Mouse (Mus musculus): Measurements from ENCODE around the gene Ppp1r16b. TPM values are rescaled to one million over a fixed set of nuclear protein-coding genes. Genes with fewer than 3 reads are reported as not detected.
"Not testable (repeated sequence)": the region's sequence is repeated elsewhere in the genome, so short reads cannot be mapped to it uniquely, and the experiment has no call there.

The Ppp1r16b gene
- polyA plus RNA-seq, 1 experiment, result 22.2 TPM

DNA sequence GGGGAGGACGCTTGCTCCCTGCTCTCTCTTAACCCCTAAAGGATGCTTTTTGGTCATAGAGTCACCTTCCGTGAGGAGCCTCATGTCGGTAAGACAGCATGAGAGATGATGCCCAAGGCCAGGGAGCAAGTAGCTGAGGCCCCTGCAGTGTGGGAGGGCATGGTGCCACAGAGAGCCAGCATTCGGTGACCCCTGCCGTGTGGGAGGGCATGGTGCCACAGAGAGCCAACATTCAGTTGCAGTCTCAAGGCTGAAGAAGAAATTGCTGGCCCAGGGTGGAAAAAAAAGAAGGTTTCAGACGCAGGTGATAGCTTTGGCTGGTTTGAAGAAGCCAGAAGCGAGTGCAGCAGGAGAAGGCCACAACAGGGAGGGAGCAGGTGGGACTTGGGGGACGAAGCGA, 67.3 kb downstream of the Ppp1r16b start:
- peaks cover 20% of the 10 kb centered on the region for H3K4me1 ChIP-seq (ENCODE audit: control insufficient read depth, insufficient read depth, low read length)
- DNase-seq, result no peak
- TF ChIP-seq POLR2A (IDR thresholded peaks at IDR 0.05; ENCODE audit: low read depth, low read length) (no peak), CTCF (conservative IDR thresholded peaks at IDR 0.05; ENCODE audit: insufficient read depth, insufficient read length, low read depth, low read length) (no peak)
- no peak overlapping the region for H3K27ac ChIP-seq (ENCODE audit: insufficient read depth, low read depth, low read length)
- no peaks in the 10 kb centered on the region for H3K36me3 ChIP-seq (ENCODE audit: control insufficient read depth, insufficient read depth, low read length)
- H3K4me3 ChIP-seq (ENCODE audit: insufficient read depth, low read depth, low read length), result no peak overlapping the region
- no peaks in the 10 kb centered on the region for H3K27me3 ChIP-seq (replicated peaks; ENCODE audit: control insufficient read depth, insufficient read depth, low read length)
- 67% methylated on average over 9 of the region's 9 CpGs for WGBS

DNA sequence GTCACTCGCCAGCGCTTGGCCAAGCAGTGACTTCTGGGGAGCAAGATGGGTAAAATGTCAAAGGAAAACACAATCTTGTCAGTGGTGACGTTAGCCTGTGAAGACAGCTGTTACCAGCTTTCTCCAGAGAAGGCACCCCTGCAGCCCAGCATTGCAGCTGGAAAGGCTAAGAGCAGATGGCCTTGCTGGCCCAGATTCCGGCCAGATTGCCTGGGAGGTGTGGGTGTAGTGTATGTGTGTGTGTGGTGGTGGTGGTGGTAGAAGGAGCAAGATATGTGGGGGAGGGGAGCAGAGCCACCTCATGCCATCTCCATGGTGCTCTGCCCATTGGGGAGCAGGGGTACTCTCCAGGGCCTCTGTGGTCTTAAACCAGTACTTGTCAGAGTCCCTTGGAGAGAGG, 67.9 kb downstream of the Ppp1r16b start:
- WGBS, result 76% methylated on average over 4 of the region's 4 CpGs
- no peaks in the 10 kb centered on the region for H3K36me3 ChIP-seq (ENCODE audit: control insufficient read depth, insufficient read depth, low read length)
- peak overlapping the region; percentile 18 for H3K27ac ChIP-seq (ENCODE audit: insufficient read depth, low read depth, low read length)
- no peaks in the 10 kb centered on the region for H3K27me3 ChIP-seq (replicated peaks; ENCODE audit: control insufficient read depth, insufficient read depth, low read length)
- H3K4me1 ChIP-seq (ENCODE audit: control insufficient read depth, insufficient read depth, low read length), result peaks cover 20% of the 10 kb centered on the region
- DNase-seq, result no peak
- TF ChIP-seq POLR2A (IDR thresholded peaks at IDR 0.05; ENCODE audit: low read depth, low read length) (no peak), CTCF (conservative IDR thresholded peaks at IDR 0.05; ENCODE audit: insufficient read depth, insufficient read length, low read depth, low read length) (no peak)
- H3K4me3 ChIP-seq (ENCODE audit: insufficient read depth, low read depth, low read length), result no peak overlapping the region

DNA sequence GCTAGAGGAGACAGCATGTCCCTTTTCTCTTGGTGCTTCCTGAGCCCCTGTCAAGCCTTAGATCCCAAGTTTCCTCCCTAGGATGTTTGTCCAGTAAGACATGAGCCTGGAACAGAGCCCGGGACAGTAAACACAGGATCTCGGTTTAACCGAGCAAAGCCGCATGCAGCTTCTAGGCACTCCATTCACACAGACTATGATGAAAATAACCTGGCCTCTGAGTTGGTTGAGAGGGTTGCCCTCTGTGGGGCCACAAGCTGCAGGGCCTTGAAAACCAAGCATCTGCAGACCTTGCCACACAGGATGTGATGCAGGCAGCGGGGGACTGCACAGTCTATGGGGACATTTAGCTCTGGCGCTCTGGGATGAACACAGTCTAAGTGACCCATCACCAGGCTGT, 68.7 kb downstream of the Ppp1r16b start:
- TF ChIP-seq POLR2A (IDR thresholded peaks at IDR 0.05; ENCODE audit: low read depth, low read length), result no peak
- TF ChIP-seq CTCF (conservative IDR thresholded peaks at IDR 0.05; ENCODE audit: insufficient read depth, insufficient read length, low read depth, low read length), result no peak
- Histone ChIP-seq H3K36me3 (ENCODE audit: control insufficient read depth, insufficient read depth, low read length) (no peaks in the 10 kb centered on the region), H3K27me3 (replicated peaks; ENCODE audit: control insufficient read depth, insufficient read depth, low read length) (no peaks in the 10 kb centered on the region), H3K4me1 (ENCODE audit: control insufficient read depth, insufficient read depth, low read length) (peaks cover 20% of the 10 kb centered on the region), H3K4me3 (ENCODE audit: insufficient read depth, low read depth, low read length) (no peak overlapping the region), H3K27ac (ENCODE audit: insufficient read depth, low read depth, low read length) (peak overlapping the region; percentile 71)
- WGBS, result 52% methylated on average over 6 of the region's 6 CpGs
- DNase-seq, result peak; percentile 69

DNA sequence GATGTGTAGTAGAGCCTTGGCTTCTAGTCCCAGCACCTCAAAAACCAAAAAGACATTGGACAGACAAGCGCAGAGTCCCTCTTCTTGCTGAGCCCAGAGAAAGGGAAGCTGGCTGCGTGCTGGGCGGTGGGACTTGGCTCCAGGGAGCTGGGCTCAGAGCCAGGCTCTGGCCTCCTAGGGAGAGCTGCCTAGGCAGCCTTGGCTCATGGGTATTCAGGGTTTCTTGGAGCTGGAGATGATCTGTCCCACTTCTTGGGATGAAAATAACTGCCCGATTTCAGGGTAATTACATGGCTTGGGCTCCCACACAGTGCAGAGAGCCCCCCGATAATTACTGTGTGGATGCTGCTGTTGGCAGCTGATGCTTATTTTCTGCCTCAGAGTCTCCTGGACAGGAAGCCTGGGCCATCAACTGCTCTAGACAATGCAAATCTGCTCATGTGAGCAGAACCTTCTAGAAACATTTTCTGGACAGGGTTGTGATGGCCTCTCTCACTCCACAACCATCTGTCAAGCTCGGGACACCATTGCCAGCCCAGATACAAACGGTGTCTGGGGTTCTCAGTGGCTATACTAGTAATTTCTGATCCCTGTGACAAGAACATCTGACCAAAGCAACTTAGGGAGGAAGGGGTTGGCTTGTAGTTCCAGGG, 69.4 kb downstream of the Ppp1r16b start:
- 41% methylated on average over 7 of the region's 7 CpGs for WGBS
- Histone ChIP-seq H3K27me3 (replicated peaks; ENCODE audit: control insufficient read depth, insufficient read depth, low read length) (no peaks in the 10 kb centered on the region), H3K36me3 (ENCODE audit: control insufficient read depth, insufficient read depth, low read length) (no peaks in the 10 kb centered on the region), H3K4me1 (ENCODE audit: control insufficient read depth, insufficient read depth, low read length) (peaks cover 20% of the 10 kb centered on the region), H3K4me3 (ENCODE audit: insufficient read depth, low read depth, low read length) (no peak overlapping the region), H3K27ac (ENCODE audit: insufficient read depth, low read depth, low read length) (peak overlapping the region; percentile 71)
- peak; percentile 86 for DNase-seq
- TF ChIP-seq CTCF (conservative IDR thresholded peaks at IDR 0.05; ENCODE audit: insufficient read depth, insufficient read length, low read depth, low read length), result no peak
- no peak for TF ChIP-seq POLR2A (IDR thresholded peaks at IDR 0.05; ENCODE audit: low read depth, low read length)

DNA sequence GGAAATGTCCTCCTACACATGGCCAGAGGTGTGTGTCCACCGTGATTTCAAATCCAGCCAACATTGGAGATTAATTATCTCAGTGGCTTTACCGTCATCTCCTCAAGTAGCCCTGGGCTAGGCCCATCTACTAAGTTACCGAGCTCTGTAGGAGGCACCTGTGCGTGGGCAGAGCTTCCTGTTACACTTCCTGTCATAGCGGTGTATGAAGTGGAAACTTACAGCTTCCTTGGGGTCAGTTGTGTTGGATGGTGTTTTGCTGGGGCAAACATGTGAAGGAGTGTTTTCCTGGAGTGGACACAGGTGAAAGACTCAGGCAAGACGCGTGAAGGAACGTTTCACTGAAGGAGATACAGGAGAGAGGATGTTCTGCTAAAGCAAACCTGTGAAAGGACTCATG, 70.1 kb downstream of the Ppp1r16b start:
- no peak for DNase-seq
- TF ChIP-seq POLR2A (IDR thresholded peaks at IDR 0.05; ENCODE audit: low read depth, low read length) (no peak), CTCF (conservative IDR thresholded peaks at IDR 0.05; ENCODE audit: insufficient read depth, insufficient read length, low read depth, low read length) (no peak)
- Histone ChIP-seq H3K27me3 (replicated peaks; ENCODE audit: control insufficient read depth, insufficient read depth, low read length) (no peaks in the 10 kb centered on the region), H3K4me1 (ENCODE audit: control insufficient read depth, insufficient read depth, low read length) (peaks cover 20% of the 10 kb centered on the region), H3K27ac (ENCODE audit: insufficient read depth, low read depth, low read length) (peak overlapping the region; percentile 71), H3K36me3 (ENCODE audit: control insufficient read depth, insufficient read depth, low read length) (no peaks in the 10 kb centered on the region), H3K4me3 (ENCODE audit: insufficient read depth, low read depth, low read length) (no peak overlapping the region)
- WGBS, result 57% methylated on average over 8 of the region's 8 CpGs

DNA sequence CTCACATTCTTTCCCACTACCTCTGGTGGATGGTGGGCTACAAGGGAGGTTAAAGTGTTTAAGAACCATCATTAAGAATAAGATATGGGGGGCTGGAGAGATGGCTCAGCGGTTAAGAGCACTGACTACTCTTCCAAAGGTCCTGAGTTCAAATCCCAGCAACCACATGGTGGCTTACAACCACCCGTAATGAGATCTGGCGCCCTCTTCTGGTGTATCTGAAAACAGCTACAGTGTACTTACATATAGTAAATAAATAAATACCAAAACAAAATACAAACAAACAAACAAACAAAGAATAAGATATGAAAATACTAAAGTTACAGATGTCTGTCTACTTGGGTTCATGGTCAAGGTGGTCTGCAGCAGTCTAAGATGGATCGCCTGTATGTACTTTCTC, 71.0 kb downstream of the Ppp1r16b start:
- not testable (repeated sequence) for H3K27ac ChIP-seq (ENCODE audit: insufficient read depth, low read depth, low read length); H3K4me3 ChIP-seq (ENCODE audit: insufficient read depth, low read depth, low read length); H3K36me3 ChIP-seq (ENCODE audit: control insufficient read depth, insufficient read depth, low read length); DNase-seq; H3K27me3 ChIP-seq (replicated peaks; ENCODE audit: control insufficient read depth, insufficient read depth, low read length)
- WGBS, result 90% methylated on average over 4 of the region's 4 CpGs
- H3K4me1 ChIP-seq (ENCODE audit: control insufficient read depth, insufficient read depth, low read length), result peaks cover 20% of the 10 kb centered on the region

DNA sequence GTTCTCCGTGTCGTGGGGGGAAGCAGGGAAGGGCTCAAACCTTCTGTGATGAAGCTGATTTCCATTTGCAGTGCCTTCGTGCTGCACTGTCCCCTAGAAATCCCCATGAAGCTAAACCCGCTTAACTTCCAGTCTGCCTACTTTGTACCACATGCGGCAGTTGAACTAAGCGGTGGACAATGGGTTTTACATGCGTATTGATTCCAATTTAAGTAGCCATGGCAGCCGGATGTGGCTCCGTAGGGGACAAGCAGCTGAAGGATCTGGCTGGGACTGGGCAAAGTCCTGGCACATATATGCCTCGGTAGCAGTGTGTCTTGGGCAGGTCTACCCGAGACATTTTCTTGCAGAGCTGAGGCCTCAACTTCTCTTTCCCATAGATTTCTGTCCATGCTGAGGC, 73.4 kb downstream of the Ppp1r16b start:
- TF ChIP-seq POLR2A (IDR thresholded peaks at IDR 0.05; ENCODE audit: low read depth, low read length) (no peak), CTCF (conservative IDR thresholded peaks at IDR 0.05; ENCODE audit: insufficient read depth, insufficient read length, low read depth, low read length) (no peak)
- H3K27ac ChIP-seq (ENCODE audit: insufficient read depth, low read depth, low read length), result no peak overlapping the region
- WGBS, result 91% methylated on average over 11 of the region's 11 CpGs
- no peak for DNase-seq
- no peaks in the 10 kb centered on the region for H3K27me3 ChIP-seq (replicated peaks; ENCODE audit: control insufficient read depth, insufficient read depth, low read length)
- H3K36me3 ChIP-seq (ENCODE audit: control insufficient read depth, insufficient read depth, low read length), result no peaks in the 10 kb centered on the region
- no peak overlapping the region for H3K4me3 ChIP-seq (ENCODE audit: insufficient read depth, low read depth, low read length)
- H3K4me1 ChIP-seq (ENCODE audit: control insufficient read depth, insufficient read depth, low read length), result peaks cover 14% of the 10 kb centered on the region

Data from kidney, adult 2 months (tissue).